Mouse (Mus musculus): ENCODE measurements around the gene Atxn10. TPM values are rescaled to one million over a fixed set of nuclear protein-coding genes. Genes with fewer than 3 reads are reported as not detected.

The Atxn10 gene
- 15.7 and 23.2 TPM in 2 replicates for polyA plus RNA-seq (2012; rRNA removed; ENCODE audit: low replicate concordance)

GRCm38 (mm10) chr15:85335671-85336300 lies at the start of gene Atxn10:
Gene Atxn10 (plus strand): TSS chr15:85336245.

GRCm38 (mm10) chr15:85503127-85503526 lies 167.1 kb downstream of the Atxn10 start, which contains the start of gene 7530416G11Rik:
Gene 7530416G11Rik (minus strand): TSS chr15:85503227.

Other genes starting within 250 kb of the Atxn10 start
- gene Smc1b, start 204.3 kb upstream of the Atxn10 start, polyA plus RNA-seq (2012; rRNA removed; ENCODE audit: low replicate concordance) = not detected in 2 replicates
- gene Ribc2, start 204.2 kb upstream of the Atxn10 start, polyA plus RNA-seq (2012; rRNA removed; ENCODE audit: low replicate concordance) = not detected in 2 replicates
- 194 and 530 TPM in 2 replicates for gene Fbln1, start 130.3 kb upstream of the Atxn10 start, polyA plus RNA-seq (2012; rRNA removed; ENCODE audit: low replicate concordance)
- not detected in 2 replicates for gene 7530416G11Rik, start 167.0 kb downstream of the Atxn10 start, polyA plus RNA-seq (2012; rRNA removed; ENCODE audit: low replicate concordance)
- 0.16 TPM in 1 of 2 replicates, not detected in the other for gene Wnt7b, start 246.2 kb downstream of the Atxn10 start, polyA plus RNA-seq (2012; rRNA removed; ENCODE audit: low replicate concordance)